Mouse (Mus musculus) c-Kit-positive CD71-positive TER-119-positive erythroid progenitor cells, embryonic 14.5 days (primary cell): ENCODE results near the gene Mum1.

Experiments used
- DNase-seq: peaks from one replicate; pipeline ENCODE4 v3.0.0-alpha.2; 2013; ENCODE audit warnings: low spot score

The Mum1 gene

GRCm38 (mm10) chr10:80226416-80227165 is at the start of gene Mum1:
Gene Mum1, plus strand, starts transcription at chr10:80226434.
- peak; percentile 98 for DNase-seq

- DNase-seq: no peak
Observed at GRCm38 (mm10) chr10:80177441-80178279, 48.6 kb upstream of the Mum1 start.

GRCm38 (mm10) chr10:80179068-80180051 is 46.9 kb upstream of the Mum1 start, which contains the start of gene Efna2:
Gene Efna2, plus strand, starts transcription at chr10:80179482.
- no peak for DNase-seq

GRCm38 (mm10) chr10:80180288-80180687 is 45.9 kb upstream of the Mum1 start:
- no peak for DNase-seq

GRCm38 (mm10) chr10:80180823-80181222 is 45.4 kb upstream of the Mum1 start:
- DNase-seq: no peak

GRCm38 (mm10) chr10:80182547-80182946 is 43.7 kb upstream of the Mum1 start:
- DNase-seq: no peak

GRCm38 (mm10) chr10:80186649-80187048 is 39.6 kb upstream of the Mum1 start:
- DNase-seq: no peak

DNA sequence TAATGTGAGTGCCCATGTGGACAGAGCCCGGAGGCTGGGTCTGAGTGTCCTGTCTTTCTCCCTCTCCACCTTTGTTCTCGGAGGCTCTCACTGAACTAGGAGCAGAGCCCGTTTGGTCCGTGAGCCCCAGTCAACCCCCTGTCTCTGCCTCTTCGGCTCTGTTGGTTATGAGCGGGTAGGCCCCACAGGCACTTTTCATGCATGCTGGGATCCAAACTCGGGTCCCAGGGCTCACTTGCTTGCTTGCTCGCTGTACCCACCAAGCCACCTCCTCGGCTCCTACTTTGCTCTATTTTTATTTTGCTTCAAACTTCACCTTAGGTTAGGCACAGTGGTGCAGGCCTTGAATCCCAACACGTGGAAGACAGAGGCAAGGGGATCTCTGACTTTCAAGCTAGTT is 38.5 kb upstream of the Mum1 start:
- DNase-seq: no peak

DNA sequence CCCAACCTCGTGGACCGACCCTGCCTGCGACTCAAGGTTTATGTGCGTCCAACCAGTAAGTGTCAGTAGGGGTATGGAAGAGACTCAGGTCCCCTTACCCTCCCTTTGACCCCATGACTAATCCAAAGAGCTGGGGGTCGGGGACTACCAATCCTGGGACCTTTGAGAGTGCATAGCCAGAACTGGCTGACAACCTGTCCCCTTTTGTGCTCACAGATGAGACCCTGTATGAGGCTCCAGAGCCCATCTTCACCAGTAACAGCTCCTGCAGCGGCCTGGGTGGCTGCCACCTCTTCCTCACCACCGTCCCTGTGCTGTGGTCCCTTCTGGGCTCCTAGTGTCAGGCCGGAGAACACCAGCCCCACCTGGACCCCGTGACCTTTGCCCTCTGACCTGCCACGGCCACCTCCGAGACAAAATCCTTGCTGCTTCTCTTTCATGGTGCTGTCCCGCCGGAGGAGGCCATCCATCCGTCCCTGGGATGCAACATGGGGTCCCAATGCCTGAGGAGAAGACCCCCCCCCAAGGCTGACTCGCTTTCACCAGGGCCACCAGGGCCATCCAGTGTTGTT is 37.7 kb upstream of the Mum1 start:
- DNase-seq: no peak

DNA sequence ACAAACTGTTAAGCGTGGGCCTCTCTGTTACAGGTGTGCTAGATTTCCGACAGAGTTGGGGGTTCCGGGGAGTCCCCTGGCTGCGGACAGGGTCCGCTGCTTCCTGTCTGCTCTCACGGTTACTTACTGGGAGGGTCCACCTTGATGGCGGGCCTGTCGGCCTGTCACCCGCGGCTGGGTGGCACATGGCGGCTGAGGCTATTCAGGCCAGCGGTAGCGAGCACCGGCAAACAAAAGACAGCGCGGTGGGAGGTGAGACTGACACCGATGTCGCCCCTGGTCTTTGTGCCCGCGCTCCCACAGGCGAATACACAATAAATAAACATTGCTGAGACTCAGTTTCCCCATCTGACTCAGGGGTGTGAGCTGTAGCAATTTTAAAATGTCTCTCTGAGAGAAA is 36.2 kb upstream of the Mum1 start:
- DNase-seq: no peak

GRCm38 (mm10) chr10:80190491-80191051 is 35.7 kb upstream of the Mum1 start:
- DNase-seq: no peak

DNA sequence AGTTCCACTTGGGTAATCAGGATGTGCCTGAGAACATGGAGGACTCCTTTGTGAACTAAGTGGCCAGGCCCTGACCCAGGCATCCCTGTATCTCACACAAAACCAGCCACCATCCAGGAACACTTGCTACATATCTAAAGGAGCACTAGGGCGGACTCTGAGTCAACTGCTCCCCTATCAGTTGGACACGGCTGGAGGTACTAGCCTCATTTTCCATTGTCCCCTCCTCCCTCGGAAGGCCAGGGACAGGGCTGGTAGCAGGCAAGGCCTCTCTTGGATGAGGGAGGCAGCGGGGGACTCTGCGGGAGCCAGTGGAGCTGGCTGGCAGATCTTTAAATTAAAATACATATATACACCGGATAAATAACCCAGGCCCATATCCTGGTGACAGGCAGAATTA is 32.3 kb upstream of the Mum1 start:
- DNase-seq: no peak

GRCm38 (mm10) chr10:80194441-80194840 is 31.8 kb upstream of the Mum1 start:
- no peak for DNase-seq

DNA sequence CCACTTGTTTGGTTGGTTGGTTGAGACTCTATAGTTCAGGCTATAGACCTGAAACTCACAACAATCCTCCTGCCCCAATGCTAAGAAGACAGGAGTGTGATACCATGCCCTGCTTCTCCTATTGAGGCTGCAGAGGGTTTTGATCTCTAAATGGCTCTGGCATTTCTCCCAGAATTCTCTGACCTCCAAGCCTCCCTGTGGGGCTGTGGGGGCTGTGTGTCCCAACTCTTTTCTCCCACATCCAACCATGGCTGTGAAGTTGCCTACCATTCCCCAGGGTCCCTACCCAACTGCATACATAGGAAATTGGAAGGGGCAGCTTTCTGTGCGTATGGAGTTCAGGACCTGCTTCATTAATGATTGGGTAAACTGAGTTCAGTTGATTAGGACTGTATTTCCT is 30.1 kb upstream of the Mum1 start:
- DNase-seq: no peak

- no peak for DNase-seq
Observed at GRCm38 (mm10) chr10:80196778-80197581, 29.3 kb upstream of the Mum1 start.

GRCm38 (mm10) chr10:80199440-80200008 is 26.7 kb upstream of the Mum1 start:
- DNase-seq: peak; percentile 72

DNA sequence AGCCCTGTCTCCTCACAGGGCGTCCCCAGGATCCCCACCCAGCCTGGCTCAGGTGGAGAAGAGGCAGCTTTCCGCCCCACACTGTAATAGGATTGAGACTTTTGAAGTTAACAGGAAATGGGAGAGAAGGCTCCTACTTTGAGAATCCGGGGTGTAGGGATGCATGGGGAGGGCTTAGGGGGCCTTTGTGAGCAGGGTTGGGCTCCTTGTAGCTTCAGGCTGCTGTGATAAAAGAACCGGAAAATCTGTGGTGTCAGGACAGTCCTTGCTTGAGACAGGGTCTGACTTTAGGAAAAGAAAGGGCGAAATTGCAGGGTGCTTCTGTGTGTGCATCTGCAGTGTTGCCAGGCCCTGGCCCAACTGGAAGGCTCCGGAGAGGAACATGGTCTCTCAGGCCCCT is 25.7 kb upstream of the Mum1 start:
- DNase-seq: no peak

- no peak for DNase-seq
Observed at GRCm38 (mm10) chr10:80204055-80204454, 22.2 kb upstream of the Mum1 start.

DNA sequence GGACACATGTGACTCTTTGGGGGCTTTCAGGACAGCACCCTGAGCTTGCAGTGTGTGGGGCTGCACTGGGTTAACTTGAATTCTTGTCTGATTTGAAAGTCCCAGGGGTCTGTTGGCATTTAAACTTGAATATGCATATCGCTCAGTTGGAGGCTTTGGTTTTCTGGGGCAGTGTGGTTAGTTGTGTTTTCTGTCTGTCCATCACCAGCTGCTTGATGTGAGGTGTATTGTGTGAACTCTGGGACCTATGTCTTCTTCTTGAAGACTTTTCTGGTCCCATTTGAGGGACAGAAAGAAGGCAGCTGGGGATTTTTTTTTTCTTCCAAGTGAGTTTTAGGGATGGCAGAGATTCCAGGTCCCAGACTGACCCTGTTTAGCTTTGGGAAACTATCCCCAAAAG is 19.0 kb upstream of the Mum1 start:
- no peak for DNase-seq

GRCm38 (mm10) chr10:80207676-80208075 is 18.6 kb upstream of the Mum1 start:
- no peak for DNase-seq
